Mouse (Mus musculus) T-helper 2 cell (primary cell): ENCODE data around the gene Vps52.

ENCODE experiments used
- in situ Hi-C: fragments of 300-600 bp; cut with MboI, MseI; formaldehyde crosslinking; loops from one replicate; pipeline ENCODE4 v1.15.1; 2025; ENCODE audit warnings: high pct_unique_total_duplicates

The Vps52 gene

GRCm38 (mm10) chr17:33955555-33956214 is at the start of gene Vps52, which contains the start of gene Rps18:
Vps52 (plus strand) TSS chr17:33955812.
Rps18 (minus strand) TSS chr17:33956001.
- in situ Hi-C loops = loop anchor here (10.0 kb wide), 1 partner anchor 239 kb away; the partner anchor contains the start of gene Psmb8

- in situ Hi-C loops = no loop called here
These were observed 47.1 kb upstream of the Vps52 start for GRCm38 (mm10) chr17:33908331-33909076.

- in situ Hi-C loops = no loop called here
These were observed 46.3 kb upstream of the Vps52 start, which contains the start of gene Daxx for GRCm38 (mm10) chr17:33909077-33909868. Daxx (plus strand) TSS chr17:33909414.

- in situ Hi-C loops = no loop called here
These were observed 45.8 kb upstream of the Vps52 start for GRCm38 (mm10) chr17:33909869-33910250.

- in situ Hi-C loops = no loop called here
These were observed 45.1 kb upstream of the Vps52 start for GRCm38 (mm10) chr17:33910346-33911051.

- in situ Hi-C loops = no loop called here
These were observed 44.4 kb upstream of the Vps52 start for GRCm38 (mm10) chr17:33911052-33911812.

- in situ Hi-C loops = no loop called here
These were observed 43.7 kb upstream of the Vps52 start for GRCm38 (mm10) chr17:33911813-33912414.

- in situ Hi-C loops = no loop called here
These were observed 42.3 kb upstream of the Vps52 start for GRCm38 (mm10) chr17:33913264-33913663.

- in situ Hi-C loops = no loop called here
These were observed 41.7 kb upstream of the Vps52 start for GRCm38 (mm10) chr17:33913905-33914304.

- in situ Hi-C loops = no loop called here
These were observed 40.6 kb upstream of the Vps52 start for GRCm38 (mm10) chr17:33914969-33915391.

- in situ Hi-C loops = no loop called here
These were observed 39.9 kb upstream of the Vps52 start, which contains the start of the genes Tapbp and Zbtb22 for GRCm38 (mm10) chr17:33915671-33916250. Tapbp (plus strand) TSS chr17:33915899. Zbtb22 (plus strand) TSS chr17:33915904.

- in situ Hi-C loops = no loop called here
These were observed 39.3 kb upstream of the Vps52 start for GRCm38 (mm10) chr17:33916294-33916693.

GRCm38 (mm10) chr17:33916847-33917655 is 38.6 kb upstream of the Vps52 start:
- in situ Hi-C loops = no loop called here

GRCm38 (mm10) chr17:33917656-33918292 is 37.8 kb upstream of the Vps52 start:
- in situ Hi-C loops = no loop called here

- in situ Hi-C loops = no loop called here
These were observed 37.1 kb upstream of the Vps52 start for GRCm38 (mm10) chr17:33918293-33919203.

- in situ Hi-C loops = no loop called here
These were observed 36.0 kb upstream of the Vps52 start for GRCm38 (mm10) chr17:33919351-33920281.
